Mouse (Mus musculus): ENCODE data around the gene Pgf.

DNA sequence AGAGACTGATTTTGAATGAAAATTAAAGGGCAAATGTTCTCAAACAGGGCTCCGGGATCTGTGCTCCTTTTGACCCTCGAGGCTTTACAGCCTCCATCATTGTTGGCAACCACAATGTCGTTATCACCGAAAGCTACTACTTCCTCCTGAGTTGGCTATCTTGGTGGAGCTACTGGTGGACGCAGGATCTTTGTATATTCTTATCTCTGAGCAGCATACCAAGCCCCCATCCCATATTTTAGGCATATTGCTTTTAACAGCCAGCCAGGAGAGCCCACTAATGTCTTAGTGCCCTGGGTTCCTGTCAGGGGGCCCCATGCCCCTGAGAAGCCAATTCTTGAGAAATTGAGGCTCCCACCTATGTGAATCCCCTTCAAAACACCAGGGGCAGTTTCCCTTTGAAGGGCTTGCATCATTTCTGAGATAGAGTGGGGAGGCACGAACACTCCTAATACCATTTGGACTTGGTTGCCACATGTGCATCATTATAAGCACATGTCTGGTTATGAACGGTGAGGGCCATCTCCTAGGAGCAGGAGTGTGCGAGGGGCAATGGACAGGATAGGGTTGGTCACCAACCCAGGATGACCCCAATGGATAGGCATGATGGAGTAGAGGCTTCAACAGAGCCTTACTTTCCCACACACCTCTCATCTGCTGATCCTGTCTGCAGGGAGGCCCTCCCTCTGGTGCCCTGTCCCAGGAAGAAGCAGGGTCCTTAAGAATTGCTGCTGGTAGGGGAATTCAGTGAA lies 43.4 kb downstream of the Pgf start:
- no peak for TF ChIP-seq POLR2A (IDR thresholded peaks at IDR 0.05; ENCODE audit: borderline replicate concordance, extremely low read depth, insufficient read depth, insufficient read length, poor library complexity, severe bottlenecking)
- no peak for TF ChIP-seq CTCF (IDR thresholded peaks at IDR 0.05; ENCODE audit: borderline replicate concordance, extremely low read depth, insufficient read depth, insufficient read length)

Data from brain, embryonic 14.5 days (tissue).